In the genomic region with DNA sequence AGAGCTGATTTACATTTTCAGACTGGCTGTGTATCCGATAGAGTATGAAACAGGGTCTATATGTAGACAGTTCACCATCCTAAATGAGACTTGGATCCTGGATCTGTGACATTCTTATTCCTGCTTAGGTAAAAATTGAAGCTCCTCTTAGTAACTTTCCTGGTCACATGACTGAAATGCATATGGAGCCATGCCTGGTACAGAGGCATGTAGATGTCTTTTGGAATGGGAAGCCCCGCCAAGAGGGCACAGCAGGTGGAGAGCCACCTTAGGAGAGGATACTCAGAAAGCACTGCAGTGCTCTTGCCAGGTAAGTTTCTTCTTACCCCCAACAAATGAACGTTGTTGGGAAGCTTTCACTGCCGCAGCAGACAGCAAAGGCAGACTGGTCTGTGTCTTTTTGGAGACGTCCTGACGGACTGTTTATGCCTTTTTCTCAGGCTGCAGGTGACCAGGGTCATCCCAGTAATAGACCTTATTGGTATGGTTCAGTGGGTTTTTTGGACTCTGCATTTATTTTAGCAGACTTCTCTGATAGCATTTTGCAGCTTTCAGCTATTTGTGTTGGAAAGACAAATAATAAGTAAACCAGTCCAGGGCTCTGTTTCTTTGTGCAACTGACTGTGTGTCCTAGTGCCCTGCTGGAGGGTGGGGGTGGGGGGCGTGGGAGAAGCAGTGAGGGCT, we compare ENCODE assay signal across 34 mouse cellular contexts.
A peak's percentile ranks its signal among the peaks of the same experiment; 100 is the strongest.
DNase-seq lines count a peak whose midpoint lies in the region; ATAC-seq and TF ChIP-seq lines count a peak whose summit lies in the region.
"Had no signal": no experiment of that assay in that cellular context is flagged by ENCODE, and none has a peak within 500 bp of the region (broad histone marks: within the 10 kb centered on the region; RNA-seq: fewer than 3 reads in every experiment).

No protein-coding gene starts in this region.

- H3K4me3 ChIP-seq in liver, adult 2 months (ENCODE audit: insufficient read depth, low read depth, low read length): no peak overlapping the region
- H3K4me3 ChIP-seq in liver, postnatal 0 days (ENCODE audit: low read depth, low read length): no peak overlapping the region
- H3K4me3 ChIP-seq in liver, embryonic 14.5 days (ENCODE audit: insufficient read depth in 1 of 2, low read depth in 2 of 2, low read length in 2 of 2): no peak overlapping the region
- H3K4me3 ChIP-seq in hindbrain, embryonic 11.5 days (ENCODE audit: low read depth, low read length): no peak overlapping the region
- H3K4me3 ChIP-seq: embryonic facial prominence, embryonic 15.5 days; forebrain, embryonic 12.5 days; heart, embryonic 10.5 days; heart, embryonic 15.5 days; hindbrain, embryonic 12.5 days; intestine, embryonic 15.5 days; left cerebral cortex, adult 2 months; limb, embryonic 12.5 days; midbrain, embryonic 10.5 days; midbrain, embryonic 15.5 days; neural tube, embryonic 15.5 days had no signal

- H3K27me3 ChIP-seq in liver, adult 2 months (ENCODE audit: control insufficient read depth, insufficient read depth, low read length): no peaks in the 10 kb centered on the region
- H3K27me3 ChIP-seq in liver, postnatal 0 days (ENCODE audit: insufficient read depth, low read length): no peaks in the 10 kb centered on the region
- H3K27me3 ChIP-seq in liver, embryonic 14.5 days (ENCODE audit: control insufficient read depth, insufficient read depth, low read length): no peaks in the 10 kb centered on the region
- no peaks in the 10 kb centered on the region for H3K27me3 ChIP-seq in hindbrain, embryonic 11.5 days (ENCODE audit: control insufficient read depth, insufficient read depth, low read length)
- H3K27me3 ChIP-seq: embryonic facial prominence, embryonic 15.5 days; heart, embryonic 15.5 days; hindbrain, embryonic 12.5 days; intestine, embryonic 15.5 days; limb, embryonic 12.5 days; midbrain, embryonic 15.5 days; neural tube, embryonic 15.5 days; Patski had no signal

- no peak overlapping the region for H3K4me2 ChIP-seq in liver, postnatal 0 days (ENCODE audit: low read depth, low read length)
- peak overlapping the region; percentile 32; the same call in 1 of the 2 replicates for H3K4me2 ChIP-seq in liver, embryonic 14.5 days (ENCODE audit: low read depth)
- H3K4me2 ChIP-seq in hindbrain, embryonic 11.5 days (replicated peaks; ENCODE audit: low read depth, low read length): no peak overlapping the region
- H3K4me2 ChIP-seq: forebrain, embryonic 12.5 days; hindbrain, embryonic 12.5 days; intestine, embryonic 15.5 days; limb, embryonic 12.5 days; midbrain, embryonic 15.5 days; neural tube, embryonic 15.5 days had no signal

- 56% methylated on average over 7 of the region's 7 CpGs for WGBS in liver, adult 2 months
- WGBS in liver, postnatal 0 days (ENCODE audit: insufficient replicate concordance): 69% methylated on average over 7 of the region's 7 CpGs
- WGBS in liver, embryonic 14.5 days (ENCODE audit: insufficient replicate concordance): 67% methylated on average over 7 of the region's 7 CpGs
- 56% methylated on average over 7 of the region's 7 CpGs for WGBS in hindbrain, embryonic 11.5 days

- TF ChIP-seq CTCF in liver, adult 2 months (IDR thresholded peaks at IDR 0.05; ENCODE audit: low read depth, low read length): no peak
- TF ChIP-seq CTCF in liver, postnatal 0 days (IDR thresholded peaks at IDR 0.05; ENCODE audit: low read depth): no peak
- no peak for TF ChIP-seq CTCF in liver, embryonic 14.5 days (IDR thresholded peaks at IDR 0.05; ENCODE audit: low read depth)

- 0 out of 2 replicates have a peak, but pooled peaks cover 2% of the 10 kb centered on the region for H3K4me1 ChIP-seq in liver, adult 2 months (ENCODE audit: control insufficient read depth, insufficient read depth, low read length)
- H3K4me1 ChIP-seq in liver, postnatal 0 days (ENCODE audit: insufficient read depth): peaks cover 15% of the 10 kb centered on the region
- H3K4me1 ChIP-seq in liver, embryonic 14.5 days (replicated peaks; ENCODE audit: control insufficient read depth in 2 of 2, insufficient read depth in 2 of 2, low read length in 1 of 2): peaks cover 14 to 26% of the 10 kb centered on the region in 2 experiments
- no peaks in the 10 kb centered on the region; the same call in 1 of the 2 replicates for H3K4me1 ChIP-seq in hindbrain, embryonic 11.5 days (replicated peaks; ENCODE audit: control insufficient read depth, insufficient read depth, low read length)

- no peak for TF ChIP-seq EP300 in liver, postnatal 0 days (IDR thresholded peaks at IDR 0.05; ENCODE audit: low read depth)
- TF ChIP-seq EP300 in liver, embryonic 14.5 days (IDR thresholded peaks at IDR 0.05; ENCODE audit: low read depth): no peak

- H3K9ac ChIP-seq in liver, adult 2 months (ENCODE audit: low read depth, low read length): no peak overlapping the region
- no peak overlapping the region for H3K9ac ChIP-seq in liver, postnatal 0 days (replicated peaks)
- no peak overlapping the region for H3K9ac ChIP-seq in liver, embryonic 14.5 days (replicated peaks)
- H3K9ac ChIP-seq in hindbrain, embryonic 11.5 days (ENCODE audit: low read depth, low read length): no peak overlapping the region
- H3K9ac ChIP-seq: embryonic facial prominence, embryonic 15.5 days; forebrain, embryonic 12.5 days; heart, embryonic 15.5 days; hindbrain, embryonic 12.5 days; intestine, embryonic 15.5 days; limb, embryonic 12.5 days; midbrain, embryonic 15.5 days; neural tube, embryonic 15.5 days had no signal

- DNase-seq in heart, adult 11 months: peak; percentile 83
- no peak for DNase-seq in heart, adult 9 months (ENCODE audit: low spot score in 2 of 2)
- DNase-seq in liver, adult 2 months (ENCODE audit: extremely low read depth, low read depth, low spot score): peak; percentile 72
- DNase-seq in liver, postnatal 0 days: no peak
- DNase-seq in kidney, postnatal 14 days: peak; percentile 36
- DNase-seq in liver, embryonic 14.5 days (ENCODE audit: low read depth in 3 of 3, low spot score in 3 of 3): no peak
- no peak for DNase-seq in layer of hippocampus, adult 9-11 months
- no peak for DNase-seq in hindbrain, embryonic 11.5 days (ENCODE audit: low spot score)
- DNase-seq: adrenal gland, postnatal 25 days; cerebellum, adult 11-12 months; cerebellum, postnatal 10 days; gastrocnemius, postnatal 10 days; lung, adult 18-20 months; lung, postnatal 14 days; retina, postnatal 1 day; right cerebral cortex, postnatal 14 days; spleen, adult 18-20 months; thymus, adult 18-20 months; thymus, postnatal 25 days had no signal

- no peak for TF ChIP-seq POLR2A in liver, adult 2 months (IDR thresholded peaks at IDR 0.05; ENCODE audit: extremely low read depth, insufficient read depth, low read length)

- H3K9me3 ChIP-seq in liver, postnatal 0 days (ENCODE audit: low read length): no peaks in the 10 kb centered on the region
- H3K9me3 ChIP-seq in liver, embryonic 14.5 days (ENCODE audit: control insufficient read depth, low read length): no peaks in the 10 kb centered on the region
- H3K9me3 ChIP-seq in hindbrain, embryonic 11.5 days (ENCODE audit: control insufficient read depth, low read length): no peaks in the 10 kb centered on the region
- H3K9me3 ChIP-seq: embryonic facial prominence, embryonic 15.5 days; forebrain, embryonic 12.5 days; G1E; heart, embryonic 10.5 days; heart, embryonic 15.5 days; hindbrain, embryonic 12.5 days; intestine, embryonic 15.5 days; limb, embryonic 12.5 days; midbrain, embryonic 10.5 days; midbrain, embryonic 15.5 days; neural tube, embryonic 15.5 days had no signal

- ATAC-seq in liver, postnatal 0 days: no peak
- ATAC-seq in liver, embryonic 14.5 days (ENCODE audit: insufficient read depth): no peak
- no peak for ATAC-seq in hindbrain, embryonic 11.5 days (ENCODE audit: low FRiP score)
- ATAC-seq: hindbrain, postnatal 0 days; midbrain, embryonic 15.5 days; Patski had no signal

- no peaks in the 10 kb centered on the region for H3K79me2 ChIP-seq in liver, adult 2 months (ENCODE audit: control insufficient read depth, insufficient read depth, low read length)

- no peak overlapping the region for H3K27ac ChIP-seq in liver, adult 2 months (replicated peaks; ENCODE audit: insufficient read depth, low read depth, low read length)
- no peak overlapping the region for H3K27ac ChIP-seq in liver, postnatal 0 days (ENCODE audit: low read depth)
- no peak overlapping the region for H3K27ac ChIP-seq in liver, embryonic 14.5 days
- H3K27ac ChIP-seq in hindbrain, embryonic 11.5 days (ENCODE audit: low read depth, low read length): no peak overlapping the region
- H3K27ac ChIP-seq: forebrain, embryonic 12.5 days; hindbrain, embryonic 12.5 days; hindbrain, postnatal 0 days; intestine, embryonic 15.5 days; left cerebral cortex, adult 2 months; midbrain, embryonic 10.5 days; midbrain, embryonic 15.5 days; neural tube, embryonic 15.5 days; stomach, postnatal 0 days had no signal

- H3K36me3 ChIP-seq in liver, adult 2 months (ENCODE audit: control insufficient read depth, insufficient read depth, low read length): no peaks in the 10 kb centered on the region
- no peaks in the 10 kb centered on the region for H3K36me3 ChIP-seq in liver, postnatal 0 days (replicated peaks; ENCODE audit: insufficient read depth, low read length)
- no peaks in the 10 kb centered on the region for H3K36me3 ChIP-seq in liver, embryonic 14.5 days (replicated peaks; ENCODE audit: control insufficient read depth, insufficient read depth, low read depth)
- no peaks in the 10 kb centered on the region for H3K36me3 ChIP-seq in hindbrain, embryonic 11.5 days (ENCODE audit: control insufficient read depth, insufficient read depth, low read length)
- H3K36me3 ChIP-seq: embryonic facial prominence, embryonic 15.5 days; forebrain, embryonic 12.5 days; G1E; heart, embryonic 10.5 days; heart, embryonic 15.5 days; hindbrain, embryonic 12.5 days; intestine, embryonic 15.5 days; limb, embryonic 12.5 days; midbrain, embryonic 10.5 days; midbrain, embryonic 15.5 days; neural tube, embryonic 15.5 days had no signal

Comparison
In these comparisons a context has a peak if more than half of its experiments do, and no peak if none do; other contexts are left out.
1. DNase-seq: peak in heart, adult 11 months (single experiment), liver, adult 2 months (single experiment) and kidney, postnatal 14 days (single experiment); none in heart, adult 9 months (0 of 2), liver, postnatal 0 days (single experiment), liver, embryonic 14.5 days (0 of 3), layer of hippocampus, adult 9-11 months (single experiment) and hindbrain, embryonic 11.5 days (single experiment).